Mouse (Mus musculus): Measurements from ENCODE around the gene Gm42688.

Gene Gm42688

GRCm38 (mm10) chr6:83118369-83118768 lies 17.0 kb downstream of the Gm42688 start:
- no peak for DNase-seq

GRCm38 (mm10) chr6:83118825-83119733 lies 17.7 kb downstream of the Gm42688 start:
- no peak for DNase-seq

GRCm38 (mm10) chr6:83119734-83120051 lies 18.3 kb downstream of the Gm42688 start:
- DNase-seq: peak in 1 of 2 experiments; percentile 34

- peak; percentile 95 to 98 for DNase-seq
These were observed 19.8 kb downstream of the Gm42688 start, which contains the start of gene Wbp1 for GRCm38 (mm10) chr6:83120930-83121862. TSS of gene Wbp1 (minus strand) at chr6:83121559.

GRCm38 (mm10) chr6:83121863-83122710 lies 20.7 kb downstream of the Gm42688 start:
- DNase-seq: no peak

GRCm38 (mm10) chr6:83122961-83123360 lies 21.5 kb downstream of the Gm42688 start:
- no peak for DNase-seq

- DNase-seq: peak; percentile 95 to 96
These were observed 23.5 kb downstream of the Gm42688 start for GRCm38 (mm10) chr6:83124851-83125312.

GRCm38 (mm10) chr6:83125331-83125730 lies 23.9 kb downstream of the Gm42688 start, which contains the start of gene Ino80b:
TSS of gene Ino80b (minus strand) at chr6:83125431.
- DNase-seq: no peak

- DNase-seq: no peak
These were observed 26.0 kb downstream of the Gm42688 start for GRCm38 (mm10) chr6:83127419-83127818.

- DNase-seq: peak; percentile 45 to 56
These were observed 30.1 kb downstream of the Gm42688 start for GRCm38 (mm10) chr6:83131469-83132034.

- no peak for DNase-seq
These were observed 30.9 kb downstream of the Gm42688 start for GRCm38 (mm10) chr6:83132176-83132919.

GRCm38 (mm10) chr6:83134226-83134625 lies 32.8 kb downstream of the Gm42688 start:
- DNase-seq: no peak

- DNase-seq: no peak
These were observed 33.6 kb downstream of the Gm42688 start, which contains the start of gene Rtkn for GRCm38 (mm10) chr6:83134951-83135513. TSS of gene Rtkn (plus strand) at chr6:83135463.

GRCm38 (mm10) chr6:83135571-83136161 lies 34.2 kb downstream of the Gm42688 start:
- DNase-seq: peak; percentile 70 to 82

- DNase-seq: no peak
These were observed 35.0 kb downstream of the Gm42688 start for GRCm38 (mm10) chr6:83136291-83136880.

GRCm38 (mm10) chr6:83136881-83137575 lies 35.6 kb downstream of the Gm42688 start:
- peak; percentile 76 to 86 for DNase-seq

- peak; percentile 92 to 95 for DNase-seq
These were observed 36.1 kb downstream of the Gm42688 start for GRCm38 (mm10) chr6:83137576-83137950.

GRCm38 (mm10) chr6:83138056-83138455 lies 36.6 kb downstream of the Gm42688 start:
- DNase-seq: peak; percentile 49 to 62

GRCm38 (mm10) chr6:83140044-83140443 lies 38.6 kb downstream of the Gm42688 start:
- no peak for DNase-seq

Measured in lung, postnatal 4 days (tissue).